Mouse (Mus musculus) heart, adult 2 months (tissue): ENCODE data around the gene Ugt1a5. TPM values are rescaled to one million over a fixed set of nuclear protein-coding genes. Genes with fewer than 3 reads are reported as not detected.

ENCODE experiments used
- DNase-seq, 2 experiments: peaks; one replicate each; pipeline ENCODE4 v3.0.0; 2021
- H3K27ac ChIP-seq: fragments of 200-600 bp; 2 replicates; pipeline ENCODE4 v1.8.1; 2022
- H3K27me3 ChIP-seq: fragments of 200-500 bp; 2 replicates; pipeline ENCODE4 v1.6.1; 2012; ENCODE audit warnings: mild to moderate bottlenecking, low read length, inconsistent platforms, mixed read lengths; ENCODE audit not compliant: control insufficient read depth, insufficient read depth
- H3K36me3 ChIP-seq: fragments of 200-500 bp; 2 replicates; pipeline ENCODE4 v1.6.1; 2012; ENCODE audit warnings: low read length, inconsistent platforms; ENCODE audit not compliant: control insufficient read depth, insufficient read depth
- H3K4me1 ChIP-seq: fragments of 200-500 bp; 2 replicates; pipeline ENCODE4 v1.6.1; 2011; ENCODE audit warnings: low read length; ENCODE audit not compliant: control insufficient read depth, insufficient read depth
- H3K4me3 ChIP-seq: fragments of 200-600 bp; 2 replicates; pipeline ENCODE4 v1.8.1; 2022
- H3K79me2 ChIP-seq: fragments of 200-500 bp; replicated peaks from 2 replicates; pipeline ENCODE4 v1.6.1; 2012; ENCODE audit warnings: mild to moderate bottlenecking, inconsistent platforms, low read length, moderate library complexity, mixed read lengths; ENCODE audit not compliant: control insufficient read depth, insufficient read depth
- H3K9ac ChIP-seq: fragments of 200-500 bp; 2 replicates; pipeline ENCODE4 v1.6.1; 2012; ENCODE audit warnings: low read depth, mild to moderate bottlenecking, control low read depth, inconsistent platforms, low read length, mixed read lengths
- CTCF ChIP-seq: fragments of 200-600 bp; IDR thresholded peaks from 2 replicates; pipeline ENCODE4 v1.8.1; 2022; ENCODE audit warnings: antibody characterized with exemption, mild to moderate bottlenecking, moderate library complexity
- EP300 ChIP-seq: fragments of 200-500 bp; IDR thresholded peaks from 2 replicates; pipeline ENCODE4 v1.6.1; 2011; ENCODE audit warnings: low read depth, low read length, control low read depth; ENCODE audit not compliant: insufficient read depth
- POLR2A ChIP-seq: fragments of 200-500 bp; IDR thresholded peaks from 2 replicates; pipeline ENCODE4 v1.6.1; 2011; ENCODE audit warnings: mild to moderate bottlenecking, low read depth, low read length, control low read depth; ENCODE audit not compliant: insufficient read depth
- WGBS: fragments of 180-500 bp; shearing (Covaris S2); methylation state at CpG from one replicate; pipeline ENCODE4 v1.1.7; 2018; 5-methylcytosine and 5-hydroxymethylcytosine counted together
- intact Hi-C: fragments of 180-260 bp; cut with DNase I; formaldehyde crosslinking; loops from one replicate; pipeline ENCODE4 v1.15.1; 2025
- polyA plus RNA-seq: library from polyadenylated mRNA; depleted of rRNA; stranded (reverse); fragments of >200 nt; gene quantifications from 2 replicates; pipeline ENCODE4 v1.2.3, GENCODE M21; 2012
- total RNA-seq, 2 experiments: library from RNA; stranded (reverse); gene quantifications; 2 replicates each; pipeline ENCODE4 v1.2.3; 2021

Gene Ugt1a5
- total and polyA plus RNA-seq, 3 experiments: not detected

- H3K9ac ChIP-seq: no peak overlapping the region
- H3K4me1 ChIP-seq: no peaks in the 10 kb centered on the region
- H3K27ac ChIP-seq: no peak overlapping the region
- H3K36me3 ChIP-seq: no peaks in the 10 kb centered on the region
- no peaks in the 10 kb centered on the region for H3K27me3 ChIP-seq
- no peak overlapping the region for H3K4me3 ChIP-seq
- 70% methylated on average over 7 of the region's 7 CpGs for WGBS
- TF ChIP-seq CTCF: no peak
- no peak for TF ChIP-seq POLR2A
- DNase-seq: no peak
- H3K79me2 ChIP-seq: no peaks in the 10 kb centered on the region
- intact Hi-C loops: no loop called here
Observed at GRCm38 (mm10) chr1:88249596-88249995, 83.8 kb downstream of the Ugt1a5 start.

DNA sequence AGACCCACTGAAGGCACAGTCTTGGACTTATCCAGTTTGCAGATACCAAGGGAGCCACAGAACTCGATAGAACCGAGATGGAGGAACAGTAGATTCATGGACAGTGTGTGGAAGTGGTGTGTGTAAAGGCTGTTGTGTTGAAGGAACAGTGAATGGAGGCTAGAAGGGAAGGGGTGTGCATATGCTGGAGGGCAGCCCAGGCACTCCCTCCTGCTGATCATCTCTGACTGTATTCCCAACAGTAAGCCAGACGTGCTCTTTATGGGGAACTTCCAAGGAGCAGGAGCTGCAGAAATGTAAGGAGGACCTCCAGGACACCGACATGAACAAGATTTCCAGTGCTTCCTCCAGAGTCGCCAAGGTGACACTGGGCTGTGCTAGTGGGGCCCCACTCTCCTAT lies 84.2 kb downstream of the Ugt1a5 start:
- H3K27me3 ChIP-seq: no peaks in the 10 kb centered on the region
- H3K27ac ChIP-seq: no peak overlapping the region
- H3K4me1 ChIP-seq: no peaks in the 10 kb centered on the region
- WGBS: 71% methylated on average over 5 of the region's 5 CpGs
- H3K4me3 ChIP-seq: no peak overlapping the region
- TF ChIP-seq POLR2A (no peak), CTCF (no peak), EP300 (no peak)
- intact Hi-C loops: no loop called here
- DNase-seq: no peak
- H3K9ac ChIP-seq: no peak overlapping the region
- H3K36me3 ChIP-seq: no peaks in the 10 kb centered on the region
- no peaks in the 10 kb centered on the region for H3K79me2 ChIP-seq

DNA sequence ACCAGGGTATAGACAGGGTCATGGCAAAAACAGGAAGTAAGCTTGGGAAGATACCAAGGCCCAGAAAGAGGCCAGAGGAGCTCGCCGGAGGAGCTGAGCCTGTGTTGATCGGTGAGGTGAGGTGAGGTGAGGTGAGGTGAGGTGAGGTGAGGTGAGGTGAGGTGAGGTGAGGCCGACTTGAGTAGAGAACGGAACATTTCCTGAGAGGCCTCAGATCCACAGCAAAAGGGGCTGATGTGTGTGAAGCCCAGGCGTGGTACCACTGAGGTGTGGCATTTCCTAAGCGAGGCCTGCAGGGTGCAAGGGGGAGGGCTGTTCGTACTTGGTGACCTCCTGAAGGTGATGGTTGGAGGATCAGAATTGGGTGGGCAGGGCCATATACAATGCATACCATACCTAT lies 87.3 kb downstream of the Ugt1a5 start:
- Histone ChIP-seq H3K4me3 (no peak overlapping the region), H3K4me1 (no peaks in the 10 kb centered on the region), H3K27me3 (no peaks in the 10 kb centered on the region), H3K27ac (no peak overlapping the region), H3K36me3 (no peaks in the 10 kb centered on the region), H3K9ac (no peak overlapping the region), H3K79me2 (no peaks in the 10 kb centered on the region)
- WGBS: 66% methylated on average over 8 of the region's 8 CpGs
- TF ChIP-seq EP300 (no peak), POLR2A (no peak), CTCF (no peak)
- intact Hi-C loops: no loop called here
- no peak for DNase-seq

GRCm38 (mm10) chr1:88253540-88253939 lies 87.7 kb downstream of the Ugt1a5 start:
- H3K36me3 ChIP-seq: no peaks in the 10 kb centered on the region

GRCm38 (mm10) chr1:88254793-88255465 lies 89.1 kb downstream of the Ugt1a5 start:
- Histone ChIP-seq H3K27me3 (no peaks in the 10 kb centered on the region), H3K36me3 (no peaks in the 10 kb centered on the region), H3K4me3 (no peak overlapping the region), H3K9ac (no peak overlapping the region), H3K79me2 (no peaks in the 10 kb centered on the region), H3K4me1 (peaks cover 3% of the 10 kb centered on the region), H3K27ac (no peak overlapping the region)
- TF ChIP-seq CTCF (no peak), EP300 (no peak), POLR2A (no peak)
- intact Hi-C loops: no loop called here
- no peak for DNase-seq
- WGBS: 80% methylated on average over 12 of the region's 12 CpGs

More at GRCm38 (mm10) chr1:88253540-88253939, 87.7 kb downstream of the Ugt1a5 start:
- Histone ChIP-seq H3K4me3 (no peak overlapping the region), H3K9ac (no peak overlapping the region), H3K27ac (no peak overlapping the region), H3K79me2 (no peaks in the 10 kb centered on the region), H3K27me3 (no peaks in the 10 kb centered on the region), H3K4me1 (no peaks in the 10 kb centered on the region)
- no peak for DNase-seq
- WGBS: 60% methylated on average over 6 of the region's 6 CpGs
- TF ChIP-seq POLR2A (no peak), EP300 (no peak), CTCF (no peak)
- intact Hi-C loops: no loop called here

DNA sequence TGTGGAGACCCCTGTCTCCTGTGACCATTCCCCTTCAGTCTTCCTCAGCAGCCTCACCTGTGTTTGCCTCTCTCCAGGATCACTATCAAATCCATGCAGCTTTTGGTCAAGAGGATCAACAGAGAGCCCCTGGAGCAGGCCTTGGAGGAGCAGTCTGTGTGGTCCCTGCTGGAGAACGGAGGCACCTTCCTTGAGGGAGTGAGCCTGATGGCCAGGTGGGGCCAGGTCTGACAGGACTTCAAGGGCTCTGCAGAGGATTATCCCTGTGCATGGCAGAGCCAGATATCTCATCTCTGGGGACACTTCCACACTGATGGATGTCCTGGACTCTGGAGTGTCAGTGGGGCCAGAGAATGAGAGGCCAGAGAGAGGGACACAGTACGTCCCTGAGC lies 89.7 kb downstream of the Ugt1a5 start:
- no peak overlapping the region for H3K27ac ChIP-seq
- no peaks in the 10 kb centered on the region for H3K27me3 ChIP-seq
- no peaks in the 10 kb centered on the region for H3K36me3 ChIP-seq
- 52% methylated on average over 2 of the region's 2 CpGs for WGBS
- TF ChIP-seq EP300 (no peak), CTCF (no peak), POLR2A (no peak)
- no peak for DNase-seq
- no peaks in the 10 kb centered on the region for H3K79me2 ChIP-seq
- peaks cover 3% of the 10 kb centered on the region for H3K4me1 ChIP-seq
- H3K9ac ChIP-seq: no peak overlapping the region
- intact Hi-C loops: no loop called here
- no peak overlapping the region for H3K4me3 ChIP-seq
